Mouse (Mus musculus) limb, embryonic 12.5 days (tissue): ENCODE data around the gene Zmym3. TPM values are rescaled to one million over a fixed set of nuclear protein-coding genes. Genes with fewer than 3 reads are reported as not detected.
"Not testable (repeated sequence)": the region's sequence is repeated elsewhere in the genome, so short reads cannot be mapped to it uniquely, and the experiment has no call there.

Experiments used
- ATAC-seq: fragments of 200-750 bp; cut with Nextera tagmentation; 2 replicates; pipeline ENCODE4 v1.8.0; 2017; ENCODE audit warnings: low read depth, moderate TSS enrichment; ENCODE audit not compliant: insufficient number of reproducible peaks, insufficient read depth, low FRiP score, low TSS enrichment
- H3K27ac ChIP-seq: fragments of 300-500 bp; sonication (generic); 2 replicates; pipeline ENCODE4 v1.5.1; 2016; ENCODE audit warnings: mild to moderate bottlenecking, moderate library complexity
- H3K27me3 ChIP-seq: fragments of 300-500 bp; sonication (generic); 2 replicates; pipeline ENCODE4 v1.6.1; 2016; ENCODE audit warnings: mild to moderate bottlenecking, moderate library complexity
- H3K36me3 ChIP-seq: fragments of 300-500 bp; sonication (generic); 2 replicates; pipeline ENCODE4 v1.6.1; 2016; ENCODE audit warnings: mild to moderate bottlenecking, moderate library complexity
- H3K4me1 ChIP-seq: fragments of 300-500 bp; sonication (generic); replicated peaks from 2 replicates; pipeline ENCODE4 v1.6.1; 2016
- H3K4me2 ChIP-seq: fragments of 300-500 bp; sonication (generic); 2 replicates; pipeline ENCODE4 v1.6.1; 2016; ENCODE audit warnings: mild to moderate bottlenecking, moderate library complexity
- H3K4me3 ChIP-seq: fragments of 300-500 bp; sonication (generic); replicated peaks from 2 replicates; pipeline ENCODE4 v1.5.1; 2016; ENCODE audit warnings: mild to moderate bottlenecking
- H3K9ac ChIP-seq: fragments of 300-500 bp; sonication (generic); replicated peaks from 2 replicates; pipeline ENCODE4 v1.6.1; 2016; ENCODE audit warnings: mild to moderate bottlenecking, moderate library complexity
- H3K9me3 ChIP-seq: fragments of 300-500 bp; sonication (generic); 2 replicates; pipeline ENCODE4 v1.6.1; 2016; ENCODE audit warnings: mild to moderate bottlenecking, moderate library complexity
- WGBS: fragments of 180-500 bp; shearing (Covaris S2); methylation state at CpG from one replicate; pipeline ENCODE4 v1.1.7; 2016; 5-methylcytosine and 5-hydroxymethylcytosine counted together
- polyA plus RNA-seq: library from polyadenylated mRNA; unstranded; fragments of >200 nt; fragmentation: Nextera tagmentation; extraction: Ambion mirVana; gene quantifications from 2 replicates; pipeline ENCODE4 v1.2.1, GENCODE M21; 2016

Zmym3 gene
- polyA plus RNA-seq, 1 experiment from 2014 or later = 44.8 TPM

DNA sequence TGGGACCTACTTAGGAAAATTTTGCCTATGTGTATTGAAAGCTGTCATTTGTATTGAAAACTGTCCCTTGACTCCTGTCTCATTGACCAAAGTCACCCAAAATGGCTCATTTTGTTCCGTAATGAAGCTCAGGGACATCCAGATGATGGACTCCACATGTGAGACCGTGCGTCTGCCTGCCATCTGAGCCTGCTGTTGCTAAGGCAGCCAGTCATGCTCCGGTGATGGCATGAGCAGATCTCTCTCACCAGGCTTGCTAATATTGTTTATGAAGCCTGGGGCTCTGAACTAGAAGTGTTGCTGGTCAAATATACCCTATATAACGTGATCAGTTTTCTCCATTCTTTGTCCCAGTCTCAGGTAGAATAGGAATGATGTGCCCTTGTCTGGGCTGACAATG, 47.7 kb downstream of the Zmym3 start:
- peaks cover 46% of the 10 kb centered on the region for H3K27me3 ChIP-seq
- no peak for ATAC-seq
- no peaks in the 10 kb centered on the region for H3K9me3 ChIP-seq
- WGBS = 72% methylated on average over 5 of the region's 5 CpGs
- no peak overlapping the region for H3K4me3 ChIP-seq
- H3K27ac ChIP-seq = no peak overlapping the region
- no peaks in the 10 kb centered on the region for H3K4me1 ChIP-seq
- no peaks in the 10 kb centered on the region for H3K36me3 ChIP-seq
- no peak overlapping the region for H3K4me2 ChIP-seq
- H3K9ac ChIP-seq = no peak overlapping the region

DNA sequence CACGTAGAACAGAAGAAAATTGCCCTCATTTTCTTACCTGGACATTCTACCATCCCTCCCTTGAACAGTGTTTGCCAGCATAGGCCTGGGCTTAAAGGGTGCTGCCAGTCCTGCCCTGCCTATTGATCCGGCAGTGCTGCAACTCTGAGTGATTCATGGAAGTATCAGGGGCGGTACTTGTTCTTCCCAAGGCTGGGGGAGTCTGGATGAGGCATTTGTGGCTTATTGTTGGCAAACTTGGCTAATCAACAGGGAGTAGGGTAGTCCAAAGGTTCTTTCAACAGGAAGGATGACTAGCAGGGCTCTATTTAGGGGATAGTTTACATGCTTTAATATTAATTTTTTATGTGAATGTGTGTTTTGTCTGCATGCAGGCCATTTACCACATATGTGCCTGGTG, 50.1 kb downstream of the Zmym3 start:
- Histone ChIP-seq H3K27me3 (peaks cover 32% of the 10 kb centered on the region), H3K9me3 (no peaks in the 10 kb centered on the region), H3K4me2 (no peak overlapping the region), H3K4me3 (no peak overlapping the region), H3K27ac (no peak overlapping the region), H3K4me1 (no peaks in the 10 kb centered on the region), H3K9ac (no peak overlapping the region), H3K36me3 (no peaks in the 10 kb centered on the region)
- no peak for ATAC-seq
- WGBS = 84% methylated on average over 3 of the region's 3 CpGs

DNA sequence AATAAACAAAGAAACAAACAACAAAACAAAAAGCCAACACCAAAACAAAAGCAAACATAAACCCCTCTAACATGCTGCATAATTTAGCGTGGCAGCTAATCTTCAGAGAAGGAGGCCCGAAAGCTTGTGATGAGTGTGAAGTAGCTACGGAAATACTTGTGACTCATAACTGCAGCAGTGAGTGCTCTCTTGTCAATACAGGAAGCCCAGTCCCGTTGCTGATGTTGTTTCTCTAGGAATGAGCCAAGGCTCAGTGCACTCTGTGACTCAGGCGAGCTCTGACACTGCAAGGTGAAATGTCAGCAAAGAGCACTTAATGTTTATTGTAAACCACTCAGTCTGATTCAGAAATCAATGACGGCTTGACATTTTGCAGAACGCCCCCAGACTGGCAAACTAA, 51.6 kb downstream of the Zmym3 start:
- H3K27me3 ChIP-seq = peaks cover 35% of the 10 kb centered on the region
- H3K27ac ChIP-seq = no peak overlapping the region
- no peak for ATAC-seq
- no peak overlapping the region for H3K9ac ChIP-seq
- H3K4me1 ChIP-seq = no peaks in the 10 kb centered on the region
- no peak overlapping the region for H3K4me2 ChIP-seq
- H3K9me3 ChIP-seq = no peaks in the 10 kb centered on the region
- no peak overlapping the region for H3K4me3 ChIP-seq
- no peaks in the 10 kb centered on the region for H3K36me3 ChIP-seq
- 67% methylated on average over 7 of the region's 7 CpGs for WGBS

DNA sequence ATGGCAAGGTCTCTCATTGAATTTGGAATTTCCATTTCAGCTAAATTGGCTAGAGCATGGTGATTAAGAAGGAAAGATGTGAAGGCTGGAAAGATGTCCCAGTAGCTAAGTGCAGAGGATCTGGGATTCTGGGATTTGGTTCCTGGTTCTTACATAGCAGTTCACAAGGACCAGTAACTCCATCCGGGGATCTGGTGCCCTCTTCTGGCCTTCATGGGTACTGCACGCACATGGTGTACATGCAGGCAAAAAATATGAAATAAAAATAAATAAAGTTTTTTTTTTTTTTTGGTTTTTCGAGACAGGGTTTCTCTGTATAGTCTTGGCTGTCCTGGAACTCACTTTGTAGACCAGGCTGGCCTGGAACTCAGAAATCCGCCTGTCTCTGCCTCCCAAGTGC, 61.7 kb downstream of the Zmym3 start:
- WGBS = 65% methylated on average over 4 of the region's 4 CpGs
- H3K36me3 ChIP-seq, H3K27ac ChIP-seq, H3K4me2 ChIP-seq, H3K27me3 ChIP-seq, H3K4me3 ChIP-seq, H3K4me1 ChIP-seq, H3K9me3 ChIP-seq, ATAC-seq, H3K9ac ChIP-seq: not testable (repeated sequence)

Other genes with a start within 250 kb of the Zmym3 start
- gene Snx12, start 198.3 kb downstream of the Zmym3 start, polyA plus RNA-seq = 46.8 and 51.7 TPM in 2 replicates
- gene Foxo4, start 166.3 kb downstream of the Zmym3 start, polyA plus RNA-seq = 5.9 and 6.5 TPM in 2 replicates
- not detected in 2 replicates for gene Gm614, start 156.9 kb downstream of the Zmym3 start, polyA plus RNA-seq
- gene Il2rg, start 152.6 kb downstream of the Zmym3 start, polyA plus RNA-seq = 3.9 and 4.2 TPM in 2 replicates
- not detected in 2 replicates for gene Gm20489, start 151.8 kb downstream of the Zmym3 start, polyA plus RNA-seq
- 46.0 and 51.7 TPM in 2 replicates for gene Med12, start 146.8 kb downstream of the Zmym3 start, polyA plus RNA-seq
- gene Nlgn3, start 121.7 kb downstream of the Zmym3 start, polyA plus RNA-seq = 11.1 and 14.5 TPM in 2 replicates
- gene Gjb1, start 44.5 kb downstream of the Zmym3 start, polyA plus RNA-seq = 0.14 TPM in 1 of 2 replicates, not detected in the other
- gene Nono, start 8.5 kb upstream of the Zmym3 start, polyA plus RNA-seq = 567 and 579 TPM in 2 replicates
- gene Itgb1bp2, start 28.2 kb upstream of the Zmym3 start, polyA plus RNA-seq = 12.8 and 14.2 TPM in 2 replicates
- gene Taf1, start 111.9 kb upstream of the Zmym3 start, polyA plus RNA-seq = 21.1 and 24.9 TPM in 2 replicates
- gene Ogt, start 219.2 kb upstream of the Zmym3 start, polyA plus RNA-seq = 158 and 173 TPM in 2 replicates